Mouse (Mus musculus): ENCODE data around the gene Nfatc4.

DNA sequence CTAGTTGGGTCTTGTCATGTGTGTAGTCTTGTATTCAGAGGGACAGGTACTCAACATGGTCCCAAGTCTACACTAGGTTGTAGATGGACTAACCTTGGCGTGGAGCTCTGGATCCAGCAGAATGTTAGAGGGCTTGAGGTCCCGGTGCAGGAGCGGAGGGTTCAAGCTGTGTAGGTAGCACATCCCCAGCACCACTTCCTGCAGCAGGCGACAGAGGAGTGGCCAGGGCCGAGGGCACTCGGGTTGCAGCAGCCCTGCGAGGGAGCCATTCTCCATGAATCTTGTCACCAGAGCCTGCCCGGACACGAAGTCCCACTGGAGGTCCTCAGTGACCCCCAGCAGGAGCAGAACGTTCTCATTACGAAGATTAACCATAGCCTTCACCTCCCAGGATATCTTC lies 35.2 kb upstream of the Nfatc4 start:
- TF ChIP-seq CTCF (conservative IDR thresholded peaks at IDR 0.05 in 1 of 2, IDR thresholded peaks at IDR 0.05 in 1 of 2; ENCODE audit: low read depth in 2 of 2, low read length in 2 of 2), result no peak
- TF ChIP-seq ZKSCAN1 (IDR thresholded peaks at IDR 0.05; ENCODE audit: borderline replicate concordance, low read depth, low read length), result no peak
- TF ChIP-seq POLR2AphosphoS2 (IDR thresholded peaks at IDR 0.05; ENCODE audit: low read depth, low read length), result no peak
- TF ChIP-seq SIN3A (IDR thresholded peaks at IDR 0.05; ENCODE audit: low read length), result no peak
- TF ChIP-seq IRF4 (IDR thresholded peaks at IDR 0.05; ENCODE audit: low read depth, low read length), result no peak
- TF ChIP-seq NRF1 (IDR thresholded peaks at IDR 0.05; ENCODE audit: low read depth, low read length), result no peak
- TF ChIP-seq SMC3 (IDR thresholded peaks at IDR 0.05; ENCODE audit: low read depth, low read length), result no peak
- TF ChIP-seq CHD2 (IDR thresholded peaks at IDR 0.05; ENCODE audit: low read length), result no peak
- TF ChIP-seq UBTF (IDR thresholded peaks at IDR 0.05; ENCODE audit: low read depth, low read length), result no peak
- no peak for TF ChIP-seq USF1 (IDR thresholded peaks at IDR 0.05; ENCODE audit: low read depth, low read length)
- no peak for TF ChIP-seq ELF1 (IDR thresholded peaks at IDR 0.05; ENCODE audit: low read depth, low read length)
- no peak for TF ChIP-seq MAX (IDR thresholded peaks at IDR 0.05; ENCODE audit: low read length)
- TF ChIP-seq EP300 (IDR thresholded peaks at IDR 0.05; ENCODE audit: low read length), result no peak
- TF ChIP-seq POLR2A (IDR thresholded peaks at IDR 0.05; ENCODE audit: low read depth, low read length), result no peak

All from CH12.LX (cell line).